Mouse (Mus musculus): ENCODE data around the gene Bmpr1b. TPM values are rescaled to one million over a fixed set of nuclear protein-coding genes. Genes with fewer than 3 reads are reported as not detected.
"Not testable (repeated sequence)": the region's sequence is repeated elsewhere in the genome, so short reads cannot be mapped to it uniquely, and the experiment has no call there.

Bmpr1b gene
- polyA plus RNA-seq, 1 experiment from 2014 or later, result not detected

DNA sequence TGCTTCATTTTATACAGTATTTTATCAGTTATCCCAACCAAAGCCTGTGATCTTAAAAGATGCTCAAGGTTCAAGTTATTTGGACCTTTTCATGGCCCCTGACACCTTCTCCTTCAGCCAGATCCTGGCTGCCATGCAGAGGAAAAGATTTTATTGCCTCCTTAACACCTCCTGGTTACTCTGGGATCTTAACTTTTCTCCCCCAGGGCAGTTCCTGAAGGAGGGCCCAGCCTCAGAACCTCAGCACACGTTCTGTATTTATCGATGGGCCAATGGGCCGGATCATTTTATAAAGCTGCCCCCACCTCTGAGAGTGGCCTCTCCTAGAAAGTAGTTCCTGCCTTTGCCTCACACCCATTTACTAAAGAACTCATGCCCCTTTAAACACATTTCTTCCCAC, 37.1 kb upstream of the Bmpr1b start:
- no peaks in the 10 kb centered on the region for H3K9me3 ChIP-seq (ENCODE audit: low read length)
- H3K27ac ChIP-seq (ENCODE audit: low read depth), result no peak overlapping the region
- no peak for TF ChIP-seq EP300 (IDR thresholded peaks at IDR 0.05; ENCODE audit: low read depth)
- TF ChIP-seq CTCF (IDR thresholded peaks at IDR 0.05; ENCODE audit: low read depth), result no peak
- H3K4me1 ChIP-seq (ENCODE audit: insufficient read depth), result no peaks in the 10 kb centered on the region
- no peak for DNase-seq
- H3K9ac ChIP-seq (replicated peaks), result no peak overlapping the region
- no peak overlapping the region for H3K4me2 ChIP-seq (ENCODE audit: low read depth, low read length)
- no peaks in the 10 kb centered on the region for H3K36me3 ChIP-seq (replicated peaks; ENCODE audit: insufficient read depth, low read length)
- no peak overlapping the region for H3K4me3 ChIP-seq (ENCODE audit: low read depth, low read length)
- ATAC-seq, result no peak
- WGBS (ENCODE audit: insufficient replicate concordance), result 79% methylated on average over 3 of the region's 3 CpGs
- H3K27me3 ChIP-seq (ENCODE audit: insufficient read depth, low read length), result no peaks in the 10 kb centered on the region

GRCm38 (mm10) chr3:142196142-142196541, 26.9 kb upstream of the Bmpr1b start:
- Histone ChIP-seq H3K4me1 (ENCODE audit: insufficient read depth) (no peaks in the 10 kb centered on the region), H3K4me3 (ENCODE audit: low read depth, low read length) (no peak overlapping the region), H3K27ac (ENCODE audit: low read depth) (no peak overlapping the region), H3K36me3 (replicated peaks; ENCODE audit: insufficient read depth, low read length) (no peaks in the 10 kb centered on the region), H3K4me2 (ENCODE audit: low read depth, low read length) (no peak overlapping the region), H3K9me3 (ENCODE audit: low read length) (no peaks in the 10 kb centered on the region), H3K27me3 (ENCODE audit: insufficient read depth, low read length) (no peaks in the 10 kb centered on the region), H3K9ac (replicated peaks) (no peak overlapping the region)
- ATAC-seq (no peak), DNase-seq (no peak)
- no peak for TF ChIP-seq EP300 (IDR thresholded peaks at IDR 0.05; ENCODE audit: low read depth)
- 0 out of 2 replicates have a peak, but pooled peaks have one; percentile 9 for TF ChIP-seq CTCF (IDR thresholded peaks at IDR 0.05; ENCODE audit: low read depth)
- WGBS (ENCODE audit: insufficient replicate concordance), result 75% methylated on average over 8 of the region's 8 CpGs

GRCm38 (mm10) chr3:142191627-142192026, 22.4 kb upstream of the Bmpr1b start:
- H3K27ac ChIP-seq (ENCODE audit: low read depth); H3K9ac ChIP-seq (replicated peaks); DNase-seq; H3K4me3 ChIP-seq (ENCODE audit: low read depth, low read length); H3K9me3 ChIP-seq (ENCODE audit: low read length); H3K4me1 ChIP-seq (ENCODE audit: insufficient read depth); ATAC-seq; H3K4me2 ChIP-seq (ENCODE audit: low read depth, low read length); H3K36me3 ChIP-seq (replicated peaks; ENCODE audit: insufficient read depth, low read length); H3K27me3 ChIP-seq (ENCODE audit: insufficient read depth, low read length): not testable (repeated sequence)

- no peaks in the 10 kb centered on the region for H3K27me3 ChIP-seq (ENCODE audit: insufficient read depth, low read length)
- H3K4me3 ChIP-seq (ENCODE audit: low read depth, low read length), result no peak overlapping the region
- no peak overlapping the region for H3K9ac ChIP-seq (replicated peaks)
- no peaks in the 10 kb centered on the region for H3K4me1 ChIP-seq (ENCODE audit: insufficient read depth)
- TF ChIP-seq CTCF (IDR thresholded peaks at IDR 0.05; ENCODE audit: low read depth) (no peak), EP300 (IDR thresholded peaks at IDR 0.05; ENCODE audit: low read depth) (no peak)
- H3K4me2 ChIP-seq (ENCODE audit: low read depth, low read length), result no peak overlapping the region
- DNase-seq, result no peak
- ATAC-seq, result no peak
- H3K36me3 ChIP-seq (replicated peaks; ENCODE audit: insufficient read depth, low read length), result no peaks in the 10 kb centered on the region
- 73% methylated on average over 3 of the region's 3 CpGs for WGBS (ENCODE audit: insufficient replicate concordance)
- no peaks in the 10 kb centered on the region for H3K9me3 ChIP-seq (ENCODE audit: low read length)
- H3K27ac ChIP-seq (ENCODE audit: low read depth), result no peak overlapping the region
Measured at GRCm38 (mm10) chr3:142186551-142186950, 17.3 kb upstream of the Bmpr1b start.

GRCm38 (mm10) chr3:142173996-142174395, 4.8 kb upstream of the Bmpr1b start:
- Histone ChIP-seq H3K4me3 (ENCODE audit: low read depth, low read length) (no peak overlapping the region), H3K27me3 (ENCODE audit: insufficient read depth, low read length) (peaks cover 9% of the 10 kb centered on the region), H3K36me3 (replicated peaks; ENCODE audit: insufficient read depth, low read length) (no peaks in the 10 kb centered on the region), H3K9me3 (ENCODE audit: low read length) (no peaks in the 10 kb centered on the region), H3K4me1 (ENCODE audit: insufficient read depth) (0 out of 2 replicates have a peak, but pooled peaks cover 3% of the 10 kb centered on the region), H3K9ac (replicated peaks) (no peak overlapping the region), H3K4me2 (ENCODE audit: low read depth, low read length) (no peak overlapping the region), H3K27ac (ENCODE audit: low read depth) (no peak overlapping the region)
- WGBS (ENCODE audit: insufficient replicate concordance), result 86% methylated on average over 4 of the region's 4 CpGs
- no peak for DNase-seq
- TF ChIP-seq EP300 (IDR thresholded peaks at IDR 0.05; ENCODE audit: low read depth) (no peak), CTCF (IDR thresholded peaks at IDR 0.05; ENCODE audit: low read depth) (no peak)
- no peak for ATAC-seq

GRCm38 (mm10) chr3:142168251-142168862, 868 bp downstream of the Bmpr1b start:
- Histone ChIP-seq H3K9me3 (ENCODE audit: low read length) (no peaks in the 10 kb centered on the region), H3K9ac (replicated peaks) (no peak overlapping the region), H3K4me2 (ENCODE audit: low read depth, low read length) (peak overlapping the region; percentile 71), H3K27ac (ENCODE audit: low read depth) (no peak overlapping the region), H3K27me3 (ENCODE audit: insufficient read depth, low read length) (peaks cover 18% of the 10 kb centered on the region), H3K36me3 (replicated peaks; ENCODE audit: insufficient read depth, low read length) (no peaks in the 10 kb centered on the region), H3K4me3 (ENCODE audit: low read depth, low read length) (peak overlapping the region; percentile 42), H3K4me1 (ENCODE audit: insufficient read depth) (peaks cover 8% of the 10 kb centered on the region; the same call in 1 of the 2 replicates)
- no peak for TF ChIP-seq EP300 (IDR thresholded peaks at IDR 0.05; ENCODE audit: low read depth)
- TF ChIP-seq CTCF (IDR thresholded peaks at IDR 0.05; ENCODE audit: low read depth), result no peak
- 17% methylated on average over 9 of the region's 9 CpGs for WGBS (ENCODE audit: insufficient replicate concordance)
- DNase-seq (no peak), ATAC-seq (no peak)

DNA sequence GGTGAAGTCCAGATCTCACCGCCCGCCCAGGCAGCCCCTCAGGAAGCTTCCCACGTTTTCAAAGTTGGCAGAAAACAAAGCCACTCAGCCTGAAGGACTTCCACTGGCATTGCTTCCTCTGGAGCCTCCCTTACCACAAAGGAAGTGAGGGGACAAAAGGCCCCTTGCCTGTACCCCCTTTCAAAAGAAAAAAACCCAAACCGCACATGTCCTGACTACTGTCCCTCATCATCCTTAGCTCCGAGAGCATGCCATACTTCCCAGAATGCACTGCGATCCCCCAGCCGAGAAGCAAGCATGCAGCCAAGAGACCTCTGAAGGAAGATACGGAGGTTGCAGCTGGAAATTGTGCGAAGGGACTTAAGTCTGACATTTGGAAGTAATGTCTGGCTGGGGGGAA, 4.2 kb downstream of the Bmpr1b start:
- Histone ChIP-seq H3K27ac (ENCODE audit: low read depth) (no peak overlapping the region), H3K9me3 (ENCODE audit: low read length) (no peaks in the 10 kb centered on the region), H3K4me2 (ENCODE audit: low read depth, low read length) (no peak overlapping the region), H3K27me3 (ENCODE audit: insufficient read depth, low read length) (peaks cover 18% of the 10 kb centered on the region), H3K4me3 (ENCODE audit: low read depth, low read length) (no peak overlapping the region), H3K9ac (replicated peaks) (no peak overlapping the region), H3K36me3 (replicated peaks; ENCODE audit: insufficient read depth, low read length) (no peaks in the 10 kb centered on the region), H3K4me1 (ENCODE audit: insufficient read depth) (peaks cover 8% of the 10 kb centered on the region; the same call in 1 of the 2 replicates)
- TF ChIP-seq CTCF (IDR thresholded peaks at IDR 0.05; ENCODE audit: low read depth), result no peak
- no peak for TF ChIP-seq EP300 (IDR thresholded peaks at IDR 0.05; ENCODE audit: low read depth)
- 24% methylated on average over 9 of the region's 9 CpGs for WGBS (ENCODE audit: insufficient replicate concordance)
- DNase-seq (no peak), ATAC-seq (no peak)
